Mouse (Mus musculus): ENCODE data around the gene Adgrb2.

The Adgrb2 gene

GRCm38 (mm10) chr4:130071758-130072157 is 87.1 kb downstream of the Adgrb2 start:
- DNase-seq (ENCODE audit: low spot score in 2 of 2) = no peak
